Mouse (Mus musculus) heart, embryonic 12.5 days (tissue): ENCODE data around the gene Mtr. TPM values are rescaled to one million over a fixed set of nuclear protein-coding genes. Genes with fewer than 3 reads are reported as not detected.
"Not testable (repeated sequence)": the region's sequence is repeated elsewhere in the genome, so short reads cannot be mapped to it uniquely, and the experiment has no call there.

Experiments used
- ATAC-seq: fragments of 200-750 bp; cut with Nextera tagmentation; 2 replicates; pipeline ENCODE4 v1.8.0; 2017; ENCODE audit warnings: moderate TSS enrichment, moderate library complexity; ENCODE audit not compliant: insufficient number of reproducible peaks, low FRiP score
- H3K27ac ChIP-seq: fragments of 300-500 bp; sonication (generic); 2 replicates; pipeline ENCODE4 v1.5.1; 2016; ENCODE audit warnings: mild to moderate bottlenecking, moderate library complexity; ENCODE audit not compliant: poor library complexity, severe bottlenecking
- H3K27me3 ChIP-seq: fragments of 300-500 bp; sonication (generic); replicated peaks from 2 replicates; pipeline ENCODE4 v1.6.1; 2016; ENCODE audit warnings: mild to moderate bottlenecking, moderate library complexity
- H3K36me3 ChIP-seq: fragments of 300-500 bp; sonication (generic); 2 replicates; pipeline ENCODE4 v1.6.1; 2016; ENCODE audit warnings: mild to moderate bottlenecking, moderate library complexity
- H3K4me1 ChIP-seq: fragments of 300-500 bp; sonication (generic); replicated peaks from 2 replicates; pipeline ENCODE4 v1.6.1; 2016; ENCODE audit warnings: mild to moderate bottlenecking
- H3K4me2 ChIP-seq: fragments of 300-500 bp; sonication (generic); 2 replicates; pipeline ENCODE4 v1.6.1; 2016; ENCODE audit warnings: mild to moderate bottlenecking, moderate library complexity
- H3K4me3 ChIP-seq: fragments of 300-500 bp; sonication (generic); 2 replicates; pipeline ENCODE4 v1.5.1; 2016; ENCODE audit warnings: mild to moderate bottlenecking
- H3K9ac ChIP-seq: fragments of 300-500 bp; sonication (generic); 2 replicates; pipeline ENCODE4 v1.6.1; 2016; ENCODE audit warnings: mild to moderate bottlenecking, moderate library complexity
- H3K9me3 ChIP-seq: fragments of 300-500 bp; sonication (generic); replicated peaks from 2 replicates; pipeline ENCODE4 v1.6.1; 2016; ENCODE audit warnings: mild to moderate bottlenecking, moderate library complexity
- WGBS: fragments of 180-500 bp; shearing (Covaris S2); methylation state at CpG from one replicate; pipeline ENCODE4 v1.1.7; 2016; 5-methylcytosine and 5-hydroxymethylcytosine counted together
- polyA plus RNA-seq: library from polyadenylated mRNA; unstranded; fragments of >200 nt; fragmentation: Nextera tagmentation; extraction: Ambion mirVana; gene quantifications from 2 replicates; pipeline ENCODE4 v1.2.1, GENCODE M21; 2016

Mtr gene
- polyA plus RNA-seq, 1 experiment from 2014 or later = 20.0 TPM

- H3K9me3 ChIP-seq = no peaks in the 10 kb centered on the region
- no peaks in the 10 kb centered on the region for H3K36me3 ChIP-seq
- peak overlapping the region; percentile 68 for H3K27ac ChIP-seq
- 27% methylated on average over 9 of the region's 9 CpGs for WGBS
- no peak overlapping the region for H3K4me2 ChIP-seq
- no peak overlapping the region for H3K4me3 ChIP-seq
- H3K4me1 ChIP-seq = peaks cover 27% of the 10 kb centered on the region
- 0 out of 2 replicates have a peak, but pooled peaks have one; percentile 34 for ATAC-seq
- no peaks in the 10 kb centered on the region for H3K27me3 ChIP-seq
- 0 out of 2 replicates have a peak overlapping the region, but pooled peaks have one; percentile 14 for H3K9ac ChIP-seq
These were observed 98.4 kb downstream of the Mtr start for GRCm38 (mm10) chr13:12159288-12160120.

GRCm38 (mm10) chr13:12153922-12154321, 104.0 kb downstream of the Mtr start:
- WGBS = 77% methylated on average over 11 of the region's 11 CpGs
- Histone ChIP-seq H3K4me2 (no peak overlapping the region), H3K36me3 (no peaks in the 10 kb centered on the region)

DNA sequence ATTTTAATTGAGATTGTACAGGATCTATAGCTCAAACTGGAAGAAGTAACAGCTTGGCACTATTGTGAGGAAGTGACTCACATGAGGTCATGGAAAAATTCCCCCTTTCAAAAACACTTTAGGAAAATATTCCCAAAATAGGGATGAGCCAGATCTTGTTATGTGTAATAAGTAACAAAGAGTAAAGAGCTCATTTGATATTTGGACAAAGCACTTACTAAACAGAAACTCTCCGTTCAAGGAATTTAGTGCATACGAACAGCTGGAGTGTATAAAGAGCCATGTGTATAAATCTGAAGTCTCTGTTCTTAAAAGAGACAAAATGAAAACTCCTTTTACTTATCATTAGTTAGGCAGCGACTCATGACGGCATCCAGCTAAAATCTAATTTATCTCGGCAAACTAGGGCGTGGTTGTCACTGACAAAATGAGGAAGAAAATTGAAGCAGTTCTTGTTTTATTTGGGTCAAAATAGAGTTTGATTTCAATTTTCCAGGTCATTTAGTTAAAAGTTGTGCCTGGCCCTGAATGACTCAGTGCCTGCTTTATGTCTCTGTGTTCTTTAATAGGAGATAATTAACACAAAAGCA, 110.9 kb downstream of the Mtr start:
- Histone ChIP-seq H3K27me3 (no peaks in the 10 kb centered on the region), H3K4me3 (no peak overlapping the region), H3K27ac (no peak overlapping the region), H3K4me2 (no peak overlapping the region), H3K9me3 (no peaks in the 10 kb centered on the region), H3K4me1 (peaks cover 21% of the 10 kb centered on the region), H3K9ac (no peak overlapping the region), H3K36me3 (no peaks in the 10 kb centered on the region)
- WGBS = 76% methylated on average over 6 of the region's 6 CpGs
- no peak for ATAC-seq

More at GRCm38 (mm10) chr13:12153922-12154321, 104.0 kb downstream of the Mtr start:
- Histone ChIP-seq H3K9me3 (no peaks in the 10 kb centered on the region), H3K4me3 (no peak overlapping the region), H3K27ac (no peak overlapping the region), H3K9ac (no peak overlapping the region), H3K4me1 (peaks cover 4% of the 10 kb centered on the region), H3K27me3 (no peaks in the 10 kb centered on the region)
- ATAC-seq = no peak

DNA sequence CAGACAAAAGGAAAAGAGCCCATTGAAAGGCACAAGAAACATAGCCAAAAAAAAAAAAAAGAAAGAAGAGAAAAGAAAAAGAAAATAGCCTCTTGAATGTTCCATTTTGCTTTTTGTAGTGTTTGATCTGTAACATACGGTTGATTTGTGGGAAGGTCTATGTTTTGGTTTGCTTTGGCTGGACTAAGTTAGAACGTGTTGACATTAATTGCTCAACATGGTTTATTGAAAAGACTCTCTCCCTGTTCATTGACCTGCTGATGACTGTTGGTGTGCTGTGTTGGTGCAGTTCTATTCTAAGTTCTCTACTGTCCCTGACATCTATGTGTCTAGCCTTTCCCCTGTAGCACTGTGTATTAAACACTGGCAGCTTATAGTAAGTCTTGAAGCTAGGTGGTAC, 111.5 kb downstream of the Mtr start:
- peaks cover 21% of the 10 kb centered on the region for H3K4me1 ChIP-seq
- no peaks in the 10 kb centered on the region for H3K9me3 ChIP-seq
- H3K36me3 ChIP-seq = no peaks in the 10 kb centered on the region
- H3K27ac ChIP-seq = no peak overlapping the region
- ATAC-seq = no peak
- no peak overlapping the region for H3K4me2 ChIP-seq
- no peak overlapping the region for H3K4me3 ChIP-seq
- WGBS = 82% methylated on average over 2 of the region's 2 CpGs
- H3K9ac ChIP-seq = no peak overlapping the region
- no peaks in the 10 kb centered on the region for H3K27me3 ChIP-seq

- Histone ChIP-seq H3K4me2 (no peak overlapping the region), H3K27me3 (no peaks in the 10 kb centered on the region), H3K27ac (no peak overlapping the region), H3K9me3 (no peaks in the 10 kb centered on the region), H3K4me3 (no peak overlapping the region), H3K4me1 (peaks cover 15% of the 10 kb centered on the region; the same call in 1 of the 2 replicates), H3K36me3 (no peaks in the 10 kb centered on the region), H3K9ac (no peak overlapping the region)
- no peak for ATAC-seq
- WGBS = 61% methylated on average over 5 of the region's 5 CpGs
These were observed 114.6 kb downstream of the Mtr start for GRCm38 (mm10) chr13:12143347-12143746.

DNA sequence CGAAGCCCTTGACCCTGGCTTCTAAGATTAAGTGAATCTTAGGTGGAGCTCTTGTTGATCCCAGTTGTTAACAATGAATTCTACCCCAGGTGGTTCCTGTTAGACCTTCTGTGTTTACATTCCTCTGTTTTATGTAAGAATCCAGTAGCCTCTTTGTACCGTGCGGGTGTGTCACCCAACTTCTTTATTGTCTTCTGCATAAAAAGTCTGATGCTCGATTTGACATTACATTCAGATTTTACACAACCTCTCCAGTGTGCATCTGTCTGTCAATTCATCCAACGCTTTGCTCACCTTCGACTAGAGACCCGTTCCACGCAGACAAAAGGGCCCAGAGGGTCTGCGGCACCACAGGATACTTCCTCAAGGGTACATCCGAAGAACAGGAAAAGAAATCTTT, 121.5 kb downstream of the Mtr start:
- not testable (repeated sequence) for H3K36me3 ChIP-seq, H3K27ac ChIP-seq, H3K4me2 ChIP-seq, ATAC-seq, H3K9me3 ChIP-seq, H3K4me3 ChIP-seq, H3K27me3 ChIP-seq, H3K9ac ChIP-seq
- peaks cover 27% of the 10 kb centered on the region for H3K4me1 ChIP-seq
- WGBS = 87% methylated on average over 10 of the region's 10 CpGs

- H3K9ac ChIP-seq = no peak overlapping the region
- ATAC-seq = peak; percentile 85
These were observed 124.4 kb downstream of the Mtr start for GRCm38 (mm10) chr13:12133549-12133948.

More at GRCm38 (mm10) chr13:12133549-12133948, 124.4 kb downstream of the Mtr start:
- Histone ChIP-seq H3K4me2 (0 out of 2 replicates have a peak overlapping the region, but pooled peaks have one; percentile 5), H3K4me1 (peaks cover 55% of the 10 kb centered on the region), H3K27me3 (no peaks in the 10 kb centered on the region), H3K4me3 (no peak overlapping the region), H3K9me3 (no peaks in the 10 kb centered on the region), H3K27ac (peak overlapping the region; percentile 95), H3K36me3 (no peaks in the 10 kb centered on the region)
- 17% methylated on average over 7 of the region's 7 CpGs for WGBS

Other genes with a start within 250 kb of the Mtr start
- gene Ryr2, start 151.2 kb downstream of the Mtr start, polyA plus RNA-seq = 35.3 and 40.1 TPM in 2 replicates
- 1,360 and 1,370 TPM in 2 replicates for gene Actn2, start 82.6 kb upstream of the Mtr start, polyA plus RNA-seq
- 13.1 and 16.8 TPM in 2 replicates for gene Heatr1, start 136.9 kb upstream of the Mtr start, polyA plus RNA-seq
- 12.8 and 12.9 TPM in 2 replicates for gene Lgals8, start 206.8 kb upstream of the Mtr start, polyA plus RNA-seq